Mouse (Mus musculus) retina, adult 2 months (tissue): Measurements from ENCODE around the gene Surf2.

Source experiments
- DNase-seq: peaks from one replicate; pipeline ENCODE4 v3.0.0-alpha.2; 2012; ENCODE audit warnings: low read depth, low spot score

The Surf2 gene

DNA sequence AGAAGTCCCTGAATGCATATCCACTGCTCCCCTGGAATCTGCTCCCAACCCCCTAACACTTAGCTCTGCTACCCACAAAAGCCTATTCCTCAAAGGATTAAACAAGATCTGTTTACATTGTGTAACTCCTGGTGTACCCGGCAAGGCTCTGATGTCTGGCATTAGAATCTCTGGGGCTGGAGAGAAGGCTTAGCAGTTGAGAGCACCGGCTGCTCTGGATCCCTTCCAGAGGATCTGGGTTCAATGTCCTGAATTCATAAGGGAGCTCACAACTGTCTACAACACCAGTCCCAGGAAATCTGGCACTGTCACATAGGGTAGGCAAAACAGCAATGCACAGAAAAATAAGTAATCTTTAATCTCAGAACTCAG lies 41.3 kb downstream of the Surf2 start:
- no peak for DNase-seq

- no peak for DNase-seq
These were observed 44.6 kb downstream of the Surf2 start for GRCm38 (mm10) chr2:26960756-26961155.

DNA sequence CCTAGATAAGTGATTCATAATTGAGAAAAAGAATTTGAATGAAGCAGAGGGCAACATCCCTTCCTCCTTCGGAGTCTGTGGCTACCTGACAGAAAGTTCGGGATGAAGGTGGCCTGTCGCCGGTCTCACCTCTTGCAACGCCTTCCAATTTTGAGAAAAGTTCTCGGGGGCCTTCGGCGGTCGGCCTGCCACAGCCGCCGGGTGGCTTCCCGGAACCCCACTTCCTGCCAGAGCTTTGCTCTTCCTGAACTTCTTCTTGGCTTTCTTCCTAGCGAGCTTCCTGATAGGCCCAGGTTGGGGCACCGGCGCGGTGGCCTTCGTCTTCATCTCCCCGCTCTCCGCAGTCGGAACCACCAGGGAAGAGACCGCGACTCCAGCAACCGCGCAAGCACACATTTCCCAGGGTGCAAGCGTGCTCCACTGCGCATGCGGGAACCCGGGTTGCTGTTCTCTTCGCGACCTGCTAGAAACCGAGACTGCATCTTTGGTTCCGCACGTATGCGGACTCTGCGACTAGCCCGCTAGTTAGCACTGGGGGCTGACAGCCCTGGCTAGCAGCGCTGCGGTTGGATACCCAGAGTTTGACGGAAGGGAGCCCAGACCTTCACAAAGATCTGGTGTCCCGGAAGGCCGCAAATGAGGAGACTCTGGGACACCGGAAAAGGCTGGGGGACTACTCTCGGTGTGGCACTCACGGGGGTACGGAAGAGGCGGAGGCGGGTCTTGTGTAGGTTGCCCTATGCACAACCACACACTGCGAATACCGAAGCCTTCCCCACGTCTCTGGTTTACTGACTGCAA lies 48.0 kb downstream of the Surf2 start, which contains the start of gene Rexo4:
Gene Rexo4, minus strand, starts transcription at position 464 of the 801 bp plus-strand sequence.
- DNase-seq = peak; percentile 92

- no peak for DNase-seq
These were observed 48.7 kb downstream of the Surf2 start for GRCm38 (mm10) chr2:26964724-26965370.

- DNase-seq = no peak
These were observed 51.1 kb downstream of the Surf2 start for GRCm38 (mm10) chr2:26967262-26967661.
